Mouse (Mus musculus) cerebellum, adult 11-12 months (tissue): ENCODE data around the gene Pomp.

Source experiments
- DNase-seq: peaks from one replicate; pipeline ENCODE4 v3.0.0; 2022

The Pomp gene

DNA sequence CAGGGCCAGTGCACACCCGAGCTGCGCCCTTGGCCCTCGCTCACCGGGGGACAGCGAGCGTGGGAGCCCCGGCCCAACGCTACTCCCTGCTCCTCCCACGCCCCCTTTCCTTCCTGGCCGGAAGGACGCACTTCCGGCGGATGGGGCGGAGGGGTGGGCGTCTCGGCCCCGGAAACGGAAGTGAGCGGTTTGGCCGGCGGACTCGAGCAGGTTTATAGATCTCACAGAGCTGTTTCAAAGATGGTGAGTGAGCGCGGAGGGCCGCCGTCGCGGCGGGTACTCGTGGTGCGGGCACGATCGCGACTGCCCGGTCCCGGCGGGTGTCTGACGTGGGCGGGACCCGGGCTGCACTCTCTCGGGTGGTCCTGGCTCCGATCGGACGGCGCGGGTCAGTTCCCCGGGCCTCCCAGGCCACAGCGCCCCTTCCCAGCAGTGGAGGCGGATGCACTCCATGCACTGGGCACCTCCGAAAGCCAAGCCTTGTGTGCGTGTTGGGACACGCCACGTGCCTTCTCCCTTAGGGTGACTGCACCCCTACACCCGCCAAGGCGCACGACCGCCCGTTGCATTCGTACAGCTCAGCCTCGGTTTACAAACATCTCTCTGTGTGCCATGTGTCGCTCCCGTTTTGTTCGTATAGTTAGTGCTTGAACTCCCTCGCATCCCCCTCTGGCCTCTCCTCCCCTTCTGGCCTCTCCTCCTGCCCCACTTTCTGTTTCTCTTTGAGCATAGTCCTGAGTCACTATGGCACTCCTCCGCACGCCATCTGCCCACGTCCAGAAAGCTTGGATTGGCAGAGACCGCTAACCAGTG, at the start of gene Pomp:
Gene Pomp (plus strand): TSS at position 13 of the 813 bp plus-strand sequence.
- peak; percentile 83 for DNase-seq

GRCm38 (mm10) chr5:147812255-147813040, 47.8 kb upstream of the Pomp start:
- DNase-seq: no peak

DNA sequence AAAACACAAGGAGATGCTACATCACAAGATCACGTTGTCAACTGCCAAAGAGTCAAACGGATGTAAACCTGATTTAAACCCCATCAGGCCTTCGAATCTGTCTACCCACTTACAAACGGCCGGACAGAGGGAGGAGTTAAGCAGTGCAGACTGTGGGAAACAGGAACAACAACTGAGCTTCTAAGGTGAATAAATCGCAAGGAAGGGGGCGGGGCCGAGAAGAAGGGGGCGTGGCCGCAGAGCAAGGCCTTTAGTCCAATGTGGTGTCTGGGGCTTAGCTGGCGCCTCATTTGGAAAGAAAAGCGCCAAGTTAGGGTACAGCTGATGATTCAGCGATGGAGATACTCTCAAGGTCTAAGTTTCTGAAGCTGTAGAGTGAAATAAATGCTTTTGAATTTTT, 45.3 kb upstream of the Pomp start:
- no peak for DNase-seq

DNA sequence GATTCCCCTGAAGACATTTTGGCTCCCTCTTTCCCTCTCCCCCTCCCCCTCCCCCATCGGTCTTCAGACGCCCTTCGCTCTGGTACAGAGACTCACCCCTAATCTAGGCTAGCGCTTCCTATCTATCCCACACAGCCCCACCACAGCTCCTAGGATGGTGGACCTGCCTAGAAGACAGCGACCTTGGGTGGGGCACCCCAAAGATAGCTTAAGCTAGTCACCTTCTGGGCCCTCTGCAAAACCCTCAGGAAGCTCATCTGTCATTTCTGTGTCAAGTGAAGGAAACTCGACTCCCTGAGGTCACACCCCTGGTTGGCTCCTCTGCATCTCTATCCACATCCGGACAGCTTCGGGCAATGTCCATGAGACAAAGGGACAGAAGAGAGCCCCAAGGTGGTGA, 44.7 kb upstream of the Pomp start:
- no peak for DNase-seq

GRCm38 (mm10) chr5:147816465-147816864, 43.8 kb upstream of the Pomp start:
- no peak for DNase-seq

GRCm38 (mm10) chr5:147817747-147818496, 42.3 kb upstream of the Pomp start:
- DNase-seq: no peak

GRCm38 (mm10) chr5:147818866-147819265, 41.4 kb upstream of the Pomp start:
- DNase-seq: no peak

DNA sequence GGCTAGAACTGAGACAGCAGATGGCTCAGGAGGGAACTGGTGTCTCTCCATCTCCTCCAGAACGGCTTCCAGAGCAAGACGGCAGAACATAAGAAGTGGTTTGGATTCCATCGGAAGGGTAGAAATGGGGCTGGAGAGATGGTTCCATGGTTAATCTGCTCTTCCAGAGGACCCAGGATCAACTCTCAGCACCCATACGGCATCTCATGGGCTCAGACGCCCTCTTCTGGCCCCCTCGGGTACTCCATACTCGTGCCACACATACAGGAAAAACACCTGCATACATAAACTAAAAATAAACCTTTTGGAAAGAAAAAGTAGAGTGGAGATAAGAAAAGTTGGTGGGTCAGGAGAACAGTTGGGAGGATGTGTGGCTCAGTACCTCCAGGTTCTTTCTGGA, 40.4 kb upstream of the Pomp start:
- DNase-seq: no peak

GRCm38 (mm10) chr5:147824021-147824605, 36.1 kb upstream of the Pomp start:
- no peak for DNase-seq

DNA sequence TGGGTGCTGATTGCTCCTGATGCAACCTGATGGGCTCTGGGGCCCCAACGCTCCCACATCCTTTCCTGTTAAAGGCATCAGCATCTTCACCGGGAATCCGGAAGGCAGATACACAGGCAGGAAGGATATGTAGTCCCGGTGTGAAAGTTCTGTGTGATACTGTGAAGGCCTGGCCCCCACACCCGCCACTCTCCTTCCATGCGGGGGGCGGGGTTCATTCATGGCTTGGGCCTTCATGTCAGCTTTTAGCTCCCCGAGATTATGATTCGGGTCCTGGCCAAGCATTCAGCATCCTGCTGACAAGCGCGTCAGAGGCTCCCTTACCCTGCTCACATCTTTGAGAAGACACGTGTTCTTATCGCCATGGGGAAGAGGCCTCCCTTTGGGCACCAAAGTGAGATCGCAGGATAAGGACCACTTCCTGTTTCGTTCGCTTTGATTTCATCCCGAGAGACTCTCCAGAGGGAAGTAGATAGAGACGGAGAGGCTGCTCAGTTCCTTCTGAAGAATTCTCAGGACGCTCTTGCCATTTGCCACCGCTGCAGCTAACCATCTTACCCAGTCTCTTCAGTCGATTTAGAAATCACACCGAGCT, 34.8 kb upstream of the Pomp start:
- DNase-seq: no peak

- no peak for DNase-seq
Measured at GRCm38 (mm10) chr5:147826091-147826490, 34.2 kb upstream of the Pomp start.

DNA sequence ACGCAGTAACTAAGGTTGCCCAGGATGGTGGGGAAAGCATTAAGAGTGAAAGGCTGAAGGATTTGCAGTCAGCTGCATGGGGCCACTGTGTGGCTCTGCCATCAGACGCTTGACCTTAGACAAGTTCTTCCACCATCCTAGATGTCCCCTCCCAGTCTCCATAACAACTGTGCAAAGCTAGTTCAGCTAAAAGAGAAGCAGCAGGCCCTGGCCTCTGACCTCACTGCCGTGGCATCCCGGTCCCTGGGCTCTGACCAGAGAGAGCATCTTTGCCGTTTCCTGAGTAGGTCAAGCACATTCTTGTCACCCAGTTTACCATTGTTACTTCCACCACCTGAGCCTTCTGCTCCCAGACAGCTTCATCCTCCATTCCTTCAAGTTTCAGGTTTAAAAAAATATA, 33.7 kb upstream of the Pomp start:
- DNase-seq: no peak

DNA sequence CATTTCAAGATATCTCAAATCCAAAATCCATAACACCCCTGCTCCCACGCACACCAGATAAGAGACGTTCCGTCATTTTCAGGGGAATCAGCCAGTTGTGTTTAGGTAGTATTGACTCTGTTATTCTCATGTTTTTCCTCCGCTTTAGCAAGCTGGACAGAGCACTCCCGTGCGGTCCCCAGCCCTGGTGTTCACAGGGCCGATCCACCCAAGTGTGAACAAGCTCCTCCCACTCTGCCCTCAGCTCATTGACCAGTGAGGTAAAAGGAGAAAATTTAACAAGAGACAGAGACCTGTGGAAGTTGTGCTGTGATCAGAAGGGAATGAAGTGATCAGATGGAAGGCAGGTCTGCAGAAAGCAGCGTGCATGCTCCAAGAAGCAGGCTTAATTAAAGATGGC, 31.4 kb upstream of the Pomp start:
- no peak for DNase-seq

DNA sequence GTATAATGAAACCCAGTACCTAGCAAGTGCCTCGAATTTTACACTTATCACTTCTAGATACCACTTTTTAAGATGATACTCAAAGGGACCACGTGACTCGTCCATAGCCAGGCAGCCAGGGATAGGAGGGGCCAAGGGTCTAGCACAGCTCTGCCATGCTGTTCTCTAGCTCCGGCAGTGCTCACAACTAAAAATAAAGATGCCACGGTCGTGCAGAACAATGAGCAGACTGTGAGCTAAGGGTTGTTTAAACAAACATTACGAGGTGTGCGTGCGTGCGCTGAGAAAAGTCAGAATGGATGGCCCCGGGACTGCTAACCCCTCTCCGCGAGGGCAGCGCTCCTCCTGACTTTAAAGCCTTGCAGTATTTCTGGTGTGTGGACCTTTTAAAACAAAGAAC, 27.4 kb upstream of the Pomp start:
- DNase-seq: no peak

DNA sequence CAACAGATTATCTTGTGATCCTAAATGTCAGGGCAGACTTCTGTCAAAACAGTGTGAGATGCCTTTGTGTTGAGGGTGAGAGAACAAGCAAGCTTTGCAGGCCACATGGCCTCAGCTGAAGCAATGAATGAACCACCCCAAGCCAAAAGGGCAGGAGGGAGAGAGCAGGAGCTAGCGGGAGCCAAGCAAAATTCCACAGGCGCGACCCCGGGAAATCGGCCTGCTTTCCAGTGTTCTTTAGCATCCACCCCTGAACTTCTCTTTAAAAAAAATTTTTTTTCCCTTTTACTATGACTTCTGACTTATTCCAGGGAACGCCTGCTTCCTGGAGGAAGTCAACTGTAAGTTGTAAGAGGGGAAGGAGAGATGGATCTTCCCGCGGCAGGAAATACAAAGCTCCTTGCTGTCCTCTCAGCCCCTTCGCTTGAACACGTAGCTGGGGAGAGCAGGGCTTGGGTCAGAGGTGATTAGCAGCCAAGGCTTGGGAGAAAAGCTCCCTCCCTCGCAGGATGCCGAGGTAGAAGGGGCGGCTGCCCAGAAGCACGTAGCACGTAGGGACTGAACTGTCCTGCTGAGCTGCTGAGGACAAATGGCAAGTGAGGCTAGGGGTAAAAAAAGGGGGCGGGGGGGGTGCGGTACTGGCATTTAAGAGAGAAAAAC, 25.3 kb upstream of the Pomp start:
- no peak for DNase-seq

DNA sequence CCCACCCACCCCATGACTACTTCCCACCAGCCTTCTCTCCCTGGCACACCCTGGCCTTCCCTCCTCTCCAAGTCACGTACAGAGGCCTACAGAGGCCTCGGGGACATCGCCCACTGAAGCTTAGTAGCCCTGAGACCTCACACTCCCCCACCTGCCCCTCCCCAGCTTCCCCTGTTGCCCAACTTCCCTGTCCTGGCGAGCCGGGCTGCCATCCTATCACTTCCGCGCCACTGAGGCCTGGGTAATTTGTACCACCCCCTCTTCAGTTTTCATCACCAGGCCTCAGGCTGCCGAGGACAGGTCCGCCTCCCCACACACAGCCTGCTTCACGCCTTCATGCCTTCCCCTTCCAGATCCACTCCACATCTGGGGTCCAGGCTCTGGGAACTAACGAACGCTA, 20.8 kb upstream of the Pomp start:
- DNase-seq: no peak

DNA sequence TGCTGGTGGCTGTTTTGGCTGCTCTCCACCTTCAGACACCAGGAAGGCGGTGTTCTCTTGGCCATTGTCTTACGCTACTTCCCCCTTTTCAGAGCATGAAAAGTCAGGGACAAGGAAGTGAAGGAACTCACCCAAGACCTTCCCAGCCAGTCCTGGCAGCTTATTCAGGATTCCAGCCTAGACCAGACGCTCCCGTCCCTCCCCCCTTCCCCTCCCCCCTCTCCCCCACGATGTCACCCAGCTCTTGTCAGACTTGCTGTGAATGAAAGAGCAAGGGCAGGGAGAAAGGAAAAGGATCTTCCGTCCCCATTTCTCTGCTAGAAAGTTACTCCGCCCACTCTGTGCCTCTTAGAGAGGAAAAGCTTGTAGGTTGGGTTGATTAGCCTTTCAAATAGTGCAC, 16.9 kb upstream of the Pomp start:
- DNase-seq: no peak

- no peak for DNase-seq
Measured at GRCm38 (mm10) chr5:147845319-147845718, 14.9 kb upstream of the Pomp start.

DNA sequence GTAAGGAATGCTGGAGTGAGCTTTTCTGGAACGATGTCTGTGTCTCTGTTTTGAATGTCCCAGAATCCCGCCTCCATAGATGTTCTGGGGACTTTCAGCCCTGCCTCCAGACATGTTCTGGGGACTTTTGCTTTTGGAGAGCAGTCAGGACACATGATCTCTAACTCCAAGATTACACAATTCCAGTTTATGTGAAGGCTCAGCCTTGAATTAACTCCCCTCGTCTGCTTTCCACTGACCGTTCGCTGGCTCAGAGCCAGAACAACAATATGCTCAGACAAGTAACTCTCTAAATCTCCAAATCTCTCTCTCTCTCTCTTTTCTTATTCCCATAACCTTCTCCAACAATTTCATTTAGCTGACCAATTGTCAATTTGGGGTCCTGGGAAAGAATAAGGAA, 12.9 kb upstream of the Pomp start:
- DNase-seq: no peak

GRCm38 (mm10) chr5:147848164-147848863, 11.9 kb upstream of the Pomp start:
- DNase-seq: peak; percentile 32

DNA sequence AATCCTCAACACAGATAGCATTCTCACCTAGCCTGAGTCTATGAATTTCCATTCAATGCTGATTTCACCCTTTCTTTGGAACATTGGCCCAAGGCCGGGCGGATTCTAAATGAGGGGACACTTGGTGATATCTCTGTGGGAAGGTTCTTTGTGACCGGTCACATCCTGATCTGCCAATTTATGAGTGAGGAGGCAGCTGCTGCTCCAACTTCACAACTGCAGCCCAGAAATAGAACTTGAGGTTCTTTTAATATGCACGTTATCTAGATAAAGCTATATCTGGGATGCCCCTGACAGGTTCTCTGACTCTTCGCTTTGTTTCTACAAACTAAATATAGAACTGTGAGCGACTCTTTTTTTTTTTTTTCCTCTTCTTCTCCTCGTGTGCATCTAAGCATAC, 10.1 kb upstream of the Pomp start:
- DNase-seq: no peak

DNA sequence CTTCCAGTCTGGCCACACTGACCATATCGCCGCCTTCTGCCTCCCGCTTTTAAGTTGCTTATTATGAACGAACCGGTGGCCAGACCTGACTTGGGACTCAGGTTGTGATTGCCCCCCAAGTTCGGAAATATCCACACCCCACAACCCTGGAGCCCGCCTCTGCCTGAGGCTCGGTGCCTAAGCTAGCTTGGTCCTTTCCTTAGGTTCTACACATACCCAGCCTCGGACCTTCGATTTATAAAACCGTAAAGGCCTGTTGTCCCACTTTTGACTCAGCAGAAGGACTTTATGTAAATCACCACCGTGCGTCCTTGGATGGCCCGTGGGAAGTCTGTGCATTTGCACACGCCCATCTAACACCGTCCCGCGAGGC, 199 bp upstream of the Pomp start:
- DNase-seq: no peak
